Mouse (Mus musculus) forebrain, embryonic 14.5 days (tissue): ENCODE results near the gene Depdc1b. TPM values are rescaled to one million over a fixed set of nuclear protein-coding genes. Genes with fewer than 3 reads are reported as not detected.
A peak's percentile ranks its signal among the peaks of the same experiment; 100 is the strongest.

Experiments used
- ATAC-seq: fragments of 200-750 bp; cut with Nextera tagmentation; 2 replicates; pipeline ENCODE4 v1.8.0; 2017; ENCODE audit warnings: mild to moderate bottlenecking, moderate library complexity
- DNase-seq: peaks from one replicate; pipeline ENCODE4 v3.0.0-alpha.2; 2015; ENCODE audit warnings: low spot score
- H3K27ac ChIP-seq: fragments of 300-500 bp; sonication (generic); 2 replicates; pipeline ENCODE4 v1.5.1; 2014; ENCODE audit warnings: low read depth, mild to moderate bottlenecking, control low read depth, low read length, moderate library complexity
- H3K27me3 ChIP-seq: fragments of 300-500 bp; sonication (generic); replicated peaks from 2 replicates; pipeline ENCODE4 v1.6.1; 2014; ENCODE audit warnings: low read length, control low read depth, mixed read lengths; ENCODE audit not compliant: control insufficient read depth, insufficient read depth
- H3K36me3 ChIP-seq: fragments of 300-500 bp; sonication (generic); 2 replicates; pipeline ENCODE4 v1.6.1; 2014; ENCODE audit warnings: low read length, control low read depth; ENCODE audit not compliant: control insufficient read depth, insufficient read depth
- H3K4me1 ChIP-seq: fragments of 300-500 bp; sonication (generic); 2 replicates; pipeline ENCODE4 v1.6.1; 2014; ENCODE audit warnings: antibody characterized with exemption, low read length, control low read depth; ENCODE audit not compliant: control insufficient read depth, insufficient read depth
- H3K4me2 ChIP-seq: fragments of 300-500 bp; sonication (generic); 2 replicates; pipeline ENCODE4 v1.6.1; 2014; ENCODE audit warnings: mild to moderate bottlenecking, control low read depth, low read length
- H3K4me3 ChIP-seq: fragments of 300-500 bp; sonication (generic); 2 replicates; pipeline ENCODE4 v1.5.1; 2014; ENCODE audit warnings: low read depth, low read length, control low read depth
- H3K9ac ChIP-seq: fragments of 300-500 bp; sonication (generic); 2 replicates; pipeline ENCODE4 v1.6.1; 2014; ENCODE audit warnings: mild to moderate bottlenecking, low read length, control low read depth, moderate library complexity
- H3K9me3 ChIP-seq: fragments of 300-500 bp; sonication (generic); replicated peaks from 2 replicates; pipeline ENCODE4 v1.6.1; 2016; ENCODE audit warnings: low read length, control low read depth, mixed read lengths; ENCODE audit not compliant: control insufficient read depth
- WGBS: fragments of 180-500 bp; shearing (Covaris S2); extraction: QIAGEN DNeasy Blood & Tissue Kit; methylation state at CpG from one replicate; pipeline ENCODE4 v1.1.7; 2014; 5-methylcytosine and 5-hydroxymethylcytosine counted together
- polyA plus RNA-seq: library from polyadenylated mRNA; unstranded; fragments of >200 nt; fragmentation: Nextera tagmentation; extraction: Ambion mirVana; gene quantifications from 2 replicates; pipeline ENCODE4 v1.2.1, GENCODE M21; 2014

Gene Depdc1b
- polyA plus RNA-seq, 1 experiment from 2014 or later: 6.8 TPM

GRCm38 (mm10) chr13:108323866-108324829 lies 8.0 kb downstream of the Depdc1b start:
- Histone ChIP-seq H3K4me2 (no peak overlapping the region), H3K27ac (no peak overlapping the region), H3K9me3 (no peaks in the 10 kb centered on the region), H3K9ac (no peak overlapping the region), H3K4me1 (no peaks in the 10 kb centered on the region), H3K27me3 (no peaks in the 10 kb centered on the region), H3K36me3 (peaks cover 19% of the 10 kb centered on the region; the same call in 1 of the 2 replicates), H3K4me3 (no peak overlapping the region)
- ATAC-seq (no peak), DNase-seq (no peak)
- WGBS: 94% methylated on average over 22 of the region's 22 CpGs

- no peak for DNase-seq
- no peaks in the 10 kb centered on the region for H3K9me3 ChIP-seq
- H3K9ac ChIP-seq: no peak overlapping the region
- peaks cover 19% of the 10 kb centered on the region; the same call in 1 of the 2 replicates for H3K36me3 ChIP-seq
- no peak overlapping the region for H3K4me3 ChIP-seq
- no peak overlapping the region for H3K27ac ChIP-seq
- H3K27me3 ChIP-seq: no peaks in the 10 kb centered on the region
- ATAC-seq: no peak
- H3K4me1 ChIP-seq: no peaks in the 10 kb centered on the region
- no peak overlapping the region for H3K4me2 ChIP-seq
- WGBS: 92% methylated on average over 5 of the region's 5 CpGs
Measured at GRCm38 (mm10) chr13:108325871-108326270, 9.7 kb downstream of the Depdc1b start.

DNA sequence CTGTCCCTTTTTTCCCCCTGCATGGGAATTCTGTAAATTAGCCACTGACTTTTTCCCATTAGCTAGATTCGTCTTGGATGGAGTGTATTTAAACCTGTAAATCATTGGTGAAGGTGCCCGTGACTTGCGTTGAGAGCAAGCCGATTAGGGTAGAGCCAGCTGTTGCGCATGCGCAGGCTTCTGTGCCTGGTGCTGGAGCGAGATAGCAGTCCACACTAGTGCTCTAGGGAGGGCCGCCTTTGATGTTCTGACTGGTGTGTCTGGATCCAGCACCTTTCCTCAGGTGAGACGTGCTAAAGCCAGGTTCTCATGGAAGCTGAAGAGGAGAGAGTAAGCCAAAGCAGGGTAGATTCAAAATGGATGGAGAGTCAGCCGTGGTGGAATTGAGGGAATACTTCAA lies 10.2 kb downstream of the Depdc1b start:
- Histone ChIP-seq H3K9ac (no peak overlapping the region), H3K4me1 (no peaks in the 10 kb centered on the region), H3K4me2 (no peak overlapping the region), H3K27me3 (no peaks in the 10 kb centered on the region), H3K27ac (no peak overlapping the region), H3K4me3 (no peak overlapping the region), H3K36me3 (peaks cover 19% of the 10 kb centered on the region; the same call in 1 of the 2 replicates), H3K9me3 (no peaks in the 10 kb centered on the region)
- no peak for DNase-seq
- WGBS: 95% methylated on average over 10 of the region's 10 CpGs
- no peak for ATAC-seq

- H3K9ac ChIP-seq: no peak overlapping the region
- no peaks in the 10 kb centered on the region for H3K27me3 ChIP-seq
- H3K36me3 ChIP-seq: peaks cover 19% of the 10 kb centered on the region; the same call in 1 of the 2 replicates
- DNase-seq: no peak
- 92% methylated on average over 7 of the region's 7 CpGs for WGBS
- no peaks in the 10 kb centered on the region for H3K9me3 ChIP-seq
- H3K27ac ChIP-seq: no peak overlapping the region
- H3K4me2 ChIP-seq: no peak overlapping the region
- H3K4me3 ChIP-seq: no peak overlapping the region
- no peaks in the 10 kb centered on the region for H3K4me1 ChIP-seq
- ATAC-seq: no peak
Measured at GRCm38 (mm10) chr13:108327047-108327446, 10.9 kb downstream of the Depdc1b start.

- Histone ChIP-seq H3K9ac (no peak overlapping the region), H3K27me3 (no peaks in the 10 kb centered on the region), H3K27ac (no peak overlapping the region), H3K9me3 (no peaks in the 10 kb centered on the region), H3K36me3 (peaks cover 19% of the 10 kb centered on the region; the same call in 1 of the 2 replicates), H3K4me3 (no peak overlapping the region), H3K4me2 (no peak overlapping the region), H3K4me1 (no peaks in the 10 kb centered on the region)
- ATAC-seq: no peak
- 93% methylated on average over 21 of the region's 21 CpGs for WGBS
- DNase-seq: no peak
Measured at GRCm38 (mm10) chr13:108328406-108329180, 12.5 kb downstream of the Depdc1b start.

DNA sequence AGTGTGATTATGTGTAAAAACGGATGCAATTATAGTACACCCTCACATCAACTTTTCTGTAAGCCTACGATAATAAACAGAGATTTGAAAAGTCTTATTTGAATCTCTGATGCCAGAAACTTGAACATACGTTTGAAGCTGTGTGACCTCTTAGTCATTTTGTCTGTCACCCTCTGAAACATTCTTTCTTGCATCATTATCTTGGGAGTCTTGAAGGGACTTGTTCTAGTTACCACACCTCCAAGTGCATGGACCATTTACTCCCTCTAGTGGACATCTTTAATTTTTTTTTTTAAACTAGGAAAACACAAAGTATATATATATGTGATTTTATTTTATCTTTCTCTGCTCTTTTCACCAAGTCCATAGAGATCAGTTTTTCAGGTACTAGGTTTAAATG lies 13.6 kb downstream of the Depdc1b start:
- H3K4me2 ChIP-seq: no peak overlapping the region
- H3K27me3 ChIP-seq: no peaks in the 10 kb centered on the region
- peaks cover 11% of the 10 kb centered on the region; the same call in 1 of the 2 replicates for H3K36me3 ChIP-seq
- no peaks in the 10 kb centered on the region for H3K9me3 ChIP-seq
- no peak overlapping the region for H3K9ac ChIP-seq
- peak; percentile 44; the same call in 1 of the 2 replicates for ATAC-seq
- no peak overlapping the region for H3K4me3 ChIP-seq
- peak; percentile 69 for DNase-seq
- WGBS: 73% methylated on average over 3 of the region's 3 CpGs
- H3K4me1 ChIP-seq: no peaks in the 10 kb centered on the region
- no peak overlapping the region for H3K27ac ChIP-seq

GRCm38 (mm10) chr13:108335257-108336003 lies 19.3 kb downstream of the Depdc1b start:
- no peak overlapping the region for H3K4me2 ChIP-seq
- H3K4me1 ChIP-seq: no peaks in the 10 kb centered on the region
- no peak overlapping the region for H3K27ac ChIP-seq
- no peaks in the 10 kb centered on the region for H3K27me3 ChIP-seq
- H3K4me3 ChIP-seq: no peak overlapping the region
- H3K36me3 ChIP-seq: no peaks in the 10 kb centered on the region
- DNase-seq (no peak), ATAC-seq (no peak)
- no peaks in the 10 kb centered on the region for H3K9me3 ChIP-seq
- WGBS: 95% methylated on average over 15 of the region's 15 CpGs
- H3K9ac ChIP-seq: no peak overlapping the region

DNA sequence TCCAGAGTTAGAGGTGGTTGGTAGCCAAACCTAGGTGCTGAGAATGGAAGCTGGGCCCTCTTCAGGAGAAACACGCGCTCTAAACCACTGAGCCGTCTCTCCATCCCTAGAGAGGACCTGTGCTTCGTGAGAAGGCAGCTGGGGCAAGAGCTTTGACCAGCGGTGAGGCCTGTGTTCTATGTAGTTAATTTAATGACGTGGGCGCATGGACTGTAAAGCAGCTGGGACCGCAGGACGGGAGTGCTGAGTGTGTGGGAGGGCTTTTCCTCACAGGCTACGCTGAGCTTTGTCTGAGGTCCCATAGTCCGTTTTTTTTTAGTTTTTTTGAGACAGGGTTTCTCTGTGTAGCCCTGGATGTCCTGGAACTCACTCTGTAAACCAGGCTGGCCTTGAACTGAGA lies 20.1 kb downstream of the Depdc1b start:
- Histone ChIP-seq H3K36me3 (no peaks in the 10 kb centered on the region), H3K4me1 (no peaks in the 10 kb centered on the region), H3K27ac (no peak overlapping the region), H3K4me2 (no peak overlapping the region), H3K27me3 (no peaks in the 10 kb centered on the region), H3K9me3 (no peaks in the 10 kb centered on the region), H3K4me3 (no peak overlapping the region), H3K9ac (no peak overlapping the region)
- WGBS: 95% methylated on average over 11 of the region's 11 CpGs
- DNase-seq (no peak), ATAC-seq (no peak)
